Mouse (Mus musculus) forebrain, postnatal 0 days (tissue): ENCODE results near the gene Adipor2. TPM values are rescaled to one million over a fixed set of nuclear protein-coding genes. Genes with fewer than 3 reads are reported as not detected.
A peak's percentile ranks its signal among the peaks of the same experiment; 100 is the strongest.
"Not testable (repeated sequence)": the region's sequence is repeated elsewhere in the genome, so short reads cannot be mapped to it uniquely, and the experiment has no call there.

ENCODE experiments used
- ATAC-seq: fragments of 200-750 bp; cut with Nextera tagmentation; 2 replicates; pipeline ENCODE4 v1.8.0; 2017; ENCODE audit warnings: mild to moderate bottlenecking, moderate library complexity
- DNase-seq: peaks from one replicate; pipeline ENCODE4 v3.0.0-alpha.2; 2015
- H3K27ac ChIP-seq: fragments of 300-500 bp; sonication (generic); 2 replicates; pipeline ENCODE4 v1.5.1; 2014; ENCODE audit warnings: low read depth, mild to moderate bottlenecking, antibody characterized with exemption, low read length, moderate library complexity, mixed read lengths
- H3K27me3 ChIP-seq: fragments of 300-500 bp; sonication (generic); 2 replicates; pipeline ENCODE4 v1.6.1; 2014; ENCODE audit warnings: mild to moderate bottlenecking, low read length, mixed read lengths; ENCODE audit not compliant: insufficient read depth
- H3K36me3 ChIP-seq: fragments of 300-500 bp; sonication (generic); 2 replicates; pipeline ENCODE4 v1.6.1; 2014; ENCODE audit warnings: mild to moderate bottlenecking, moderate library complexity; ENCODE audit not compliant: insufficient read depth
- H3K4me1 ChIP-seq: fragments of 300-500 bp; sonication (generic); 2 replicates; pipeline ENCODE4 v1.6.1; 2014; ENCODE audit warnings: antibody characterized with exemption; ENCODE audit not compliant: insufficient read depth
- H3K4me2 ChIP-seq: fragments of 300-500 bp; sonication (generic); 2 replicates; pipeline ENCODE4 v1.6.1; 2014; ENCODE audit warnings: low read depth, mild to moderate bottlenecking, moderate library complexity
- H3K4me3 ChIP-seq: fragments of 300-500 bp; sonication (generic); 2 replicates; pipeline ENCODE4 v1.5.1; 2014; ENCODE audit warnings: low read depth, low read length, mixed read lengths
- H3K9ac ChIP-seq: fragments of 300-500 bp; sonication (generic); 2 replicates; pipeline ENCODE4 v1.6.1; 2014; ENCODE audit warnings: mild to moderate bottlenecking
- H3K9me3 ChIP-seq: fragments of 300-500 bp; sonication (generic); 2 replicates; pipeline ENCODE4 v1.6.1; 2016; ENCODE audit warnings: low read length
- CTCF ChIP-seq: sonication (generic); IDR thresholded peaks from 2 replicates; pipeline ENCODE4 v1.5.1; 2016; ENCODE audit warnings: antibody characterized with exemption, control low read depth, low read depth
- WGBS: fragments of 180-500 bp; shearing (Covaris S2); extraction: QIAGEN DNeasy Blood & Tissue Kit; methylation state at CpG from one replicate; pipeline ENCODE4 v1.1.7; 2014; 5-methylcytosine and 5-hydroxymethylcytosine counted together
- polyA plus RNA-seq: library from polyadenylated mRNA; unstranded; fragments of >200 nt; fragmentation: Nextera tagmentation; extraction: Ambion mirVana; gene quantifications from 2 replicates; pipeline ENCODE4 v1.2.1, GENCODE M21; 2015
- total RNA-seq: library from RNA; depleted of rRNA; stranded (reverse); fragments of >200 nt; gene quantifications from 2 replicates; pipeline ENCODE4 v1.2.3, GENCODE M21; 2014

The Adipor2 gene
- total and polyA plus RNA-seq, 2 experiments from 2014 or later = 34.0 to 46.9 TPM

GRCm38 (mm10) chr6:119360925-119361702 lies 56.4 kb downstream of the Adipor2 start:
- H3K9ac ChIP-seq = no peak overlapping the region
- H3K4me2 ChIP-seq = no peak overlapping the region
- H3K27ac ChIP-seq = no peak overlapping the region
- H3K9me3 ChIP-seq = no peaks in the 10 kb centered on the region
- no peaks in the 10 kb centered on the region for H3K4me1 ChIP-seq
- no peak overlapping the region for H3K4me3 ChIP-seq
- no peak for ATAC-seq
- no peak for DNase-seq
- no peak for TF ChIP-seq CTCF
- no peaks in the 10 kb centered on the region for H3K27me3 ChIP-seq
- H3K36me3 ChIP-seq = peaks cover 40% of the 10 kb centered on the region
- WGBS = 85% methylated on average over 3 of the region's 3 CpGs

GRCm38 (mm10) chr6:119360250-119360649 lies 57.3 kb downstream of the Adipor2 start:
- not testable (repeated sequence) for H3K27me3 ChIP-seq, DNase-seq, H3K9ac ChIP-seq, H3K4me1 ChIP-seq, H3K27ac ChIP-seq, H3K9me3 ChIP-seq, H3K4me2 ChIP-seq, ATAC-seq, H3K4me3 ChIP-seq
- WGBS = 93% methylated on average over 6 of the region's 6 CpGs
- peaks cover 43% of the 10 kb centered on the region for H3K36me3 ChIP-seq

GRCm38 (mm10) chr6:119358020-119358571 lies 59.4 kb downstream of the Adipor2 start:
- Histone ChIP-seq H3K27ac (no peak overlapping the region), H3K9me3 (no peaks in the 10 kb centered on the region), H3K4me1 (no peaks in the 10 kb centered on the region), H3K27me3 (no peaks in the 10 kb centered on the region), H3K4me3 (no peak overlapping the region), H3K4me2 (no peak overlapping the region), H3K36me3 (peaks cover 49% of the 10 kb centered on the region), H3K9ac (no peak overlapping the region)
- TF ChIP-seq CTCF = no peak
- no peak for ATAC-seq
- WGBS = 86% methylated on average over 8 of the region's 8 CpGs
- no peak for DNase-seq

- WGBS = 89% methylated on average over 6 of the region's 6 CpGs
- ATAC-seq = no peak
- no peak for DNase-seq
- Histone ChIP-seq H3K9me3 (no peaks in the 10 kb centered on the region), H3K27me3 (no peaks in the 10 kb centered on the region), H3K4me1 (no peaks in the 10 kb centered on the region), H3K9ac (no peak overlapping the region), H3K4me2 (no peak overlapping the region), H3K4me3 (no peak overlapping the region), H3K27ac (no peak overlapping the region), H3K36me3 (peaks cover 28% of the 10 kb centered on the region)
- no peak for TF ChIP-seq CTCF
These were observed 65.0 kb downstream of the Adipor2 start for GRCm38 (mm10) chr6:119352501-119352900.

- DNase-seq (no peak), ATAC-seq (no peak)
- no peaks in the 10 kb centered on the region for H3K9me3 ChIP-seq
- H3K4me1 ChIP-seq = no peaks in the 10 kb centered on the region
- H3K36me3 ChIP-seq = peaks cover 24% of the 10 kb centered on the region
- TF ChIP-seq CTCF = no peak
- H3K9ac ChIP-seq = no peak overlapping the region
- no peaks in the 10 kb centered on the region for H3K27me3 ChIP-seq
- WGBS = 79% methylated on average over 8 of the region's 8 CpGs
- no peak overlapping the region for H3K4me3 ChIP-seq
- no peak overlapping the region for H3K4me2 ChIP-seq
- no peak overlapping the region for H3K27ac ChIP-seq
These were observed 65.8 kb downstream of the Adipor2 start for GRCm38 (mm10) chr6:119351656-119352055.

GRCm38 (mm10) chr6:119350703-119351198 lies 66.8 kb downstream of the Adipor2 start:
- H3K4me2 ChIP-seq = no peak overlapping the region
- DNase-seq = no peak
- no peak overlapping the region for H3K9ac ChIP-seq
- no peaks in the 10 kb centered on the region for H3K4me1 ChIP-seq
- no peak for ATAC-seq
- peaks cover 21% of the 10 kb centered on the region for H3K36me3 ChIP-seq
- no peak overlapping the region for H3K4me3 ChIP-seq
- no peaks in the 10 kb centered on the region for H3K9me3 ChIP-seq
- TF ChIP-seq CTCF = no peak
- no peaks in the 10 kb centered on the region for H3K27me3 ChIP-seq
- WGBS = 70% methylated on average over 9 of the region's 9 CpGs
- no peak overlapping the region for H3K27ac ChIP-seq

- Histone ChIP-seq H3K27ac (no peak overlapping the region), H3K9ac (no peak overlapping the region), H3K36me3 (peaks cover 2% of the 10 kb centered on the region), H3K9me3 (no peaks in the 10 kb centered on the region), H3K4me2 (no peak overlapping the region), H3K4me3 (no peak overlapping the region), H3K27me3 (no peaks in the 10 kb centered on the region), H3K4me1 (no peaks in the 10 kb centered on the region)
- DNase-seq (peak; percentile 96), ATAC-seq (peak; percentile 84)
- TF ChIP-seq CTCF = peak; percentile 97
- 0% methylated on average over 1 of the region's 1 CpGs for WGBS
These were observed 69.3 kb downstream of the Adipor2 start for GRCm38 (mm10) chr6:119348234-119348633.
